Comparison of ENCODE assay signal across 21 mouse cellular contexts in the genomic region with DNA sequence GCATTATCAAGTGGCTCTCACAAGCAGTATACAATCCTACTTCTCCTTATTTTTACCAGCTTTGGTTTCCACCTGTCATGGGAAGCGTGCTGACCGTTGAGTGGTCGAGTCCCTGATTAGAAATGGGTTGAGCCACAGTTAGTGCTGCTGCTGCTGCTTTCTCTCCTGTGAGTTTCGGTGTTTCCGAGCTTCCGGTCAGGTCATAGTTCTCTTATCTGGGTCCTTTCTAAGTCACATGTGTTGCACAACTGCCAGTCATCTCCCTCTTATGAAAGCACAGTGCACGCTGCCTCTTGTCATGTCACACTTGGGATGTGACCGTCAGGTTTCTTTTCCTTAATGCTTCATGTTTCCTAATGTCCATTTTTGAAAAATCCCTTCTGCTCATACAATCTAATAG. TPM values are rescaled to one million over a fixed set of nuclear protein-coding genes. Genes with fewer than 3 reads are reported as not detected.
DNase-seq lines count a peak whose midpoint lies in the region; ATAC-seq and TF ChIP-seq lines count a peak whose summit lies in the region.
"Had no signal": no experiment of that assay in that cellular context is flagged by ENCODE, and none has a peak within 500 bp of the region (broad histone marks: within the 10 kb centered on the region; RNA-seq: fewer than 3 reads in every experiment).

No protein-coding gene starts in this region.

- no peaks in the 10 kb centered on the region for H3K27me3 ChIP-seq in heart, embryonic 10.5 days (ENCODE audit: insufficient read depth, poor library complexity, severe bottlenecking)
- no peaks in the 10 kb centered on the region for H3K27me3 ChIP-seq in liver, adult 2 months (ENCODE audit: control insufficient read depth, insufficient read depth, low read length)
- no peaks in the 10 kb centered on the region for H3K27me3 ChIP-seq in liver, embryonic 11.5 days (replicated peaks; ENCODE audit: control insufficient read depth, insufficient read depth, low read length)
- H3K27me3 ChIP-seq: CH12.LX; embryonic facial prominence, embryonic 13.5 days had no signal

- no peak for TF ChIP-seq POLR2A in liver, adult 2 months (IDR thresholded peaks at IDR 0.05; ENCODE audit: extremely low read depth, insufficient read depth, low read length)

- H3K36me3 ChIP-seq in heart, embryonic 10.5 days, result no peaks in the 10 kb centered on the region
- peaks cover 4% of the 10 kb centered on the region; the same call in 1 of the 2 replicates for H3K36me3 ChIP-seq in liver, adult 2 months (ENCODE audit: control insufficient read depth, insufficient read depth, low read length)
- H3K36me3 ChIP-seq in liver, embryonic 11.5 days (ENCODE audit: control insufficient read depth, insufficient read depth, low read length), result no peaks in the 10 kb centered on the region
- H3K36me3 ChIP-seq: embryonic facial prominence, embryonic 13.5 days had no signal

- intact Hi-C loops in heart, postnatal 36 days (cut with DNase I), result no loop called here
- intact Hi-C loops in left cerebral cortex, postnatal 4 days (cut with DNase I), result no loop called here

- no peak overlapping the region for H3K27ac ChIP-seq in heart, embryonic 10.5 days
- no peak overlapping the region; the same call in 1 of the 2 replicates for H3K27ac ChIP-seq in liver, adult 2 months (replicated peaks; ENCODE audit: insufficient read depth, low read depth, low read length)
- no peak overlapping the region for H3K27ac ChIP-seq in liver, embryonic 11.5 days (ENCODE audit: low read depth, low read length)
- H3K27ac ChIP-seq: embryonic facial prominence, embryonic 13.5 days; left cerebral cortex, adult 2 months had no signal

- ATAC-seq in liver, embryonic 11.5 days (replicated peaks; ENCODE audit: low FRiP score), result no peak
- ATAC-seq in common myeloid progenitor, adult 5-6 weeks (replicated peaks; ENCODE audit: low read depth, poor library complexity, severe bottlenecking), result 0 out of 2 replicates have a peak, but pooled peaks have one; percentile 22
- ATAC-seq: forebrain, embryonic 16.5 days; inflammation-experienced regulatory T-cells, adult 6 months had no signal

- no peaks in the 10 kb centered on the region for H3K79me2 ChIP-seq in liver, adult 2 months (ENCODE audit: control insufficient read depth, insufficient read depth, low read length)

- 56% methylated on average over 8 of the region's 8 CpGs for WGBS in heart, embryonic 10.5 days
- 22% methylated on average over 8 of the region's 8 CpGs for WGBS in liver, adult 2 months
- 73% methylated on average over 8 of the region's 8 CpGs for WGBS in liver, embryonic 11.5 days

- peak; percentile 59 for DNase-seq in heart, embryonic 10.5 days (ENCODE audit: low spot score)
- DNase-seq in heart, postnatal 36 days, result no peak
- DNase-seq in liver, adult 2 months (ENCODE audit: extremely low read depth, low read depth, low spot score), result peak; percentile 77
- DNase-seq in liver, embryonic 11.5 days (ENCODE audit: low spot score), result no peak
- DNase-seq in lung, postnatal 25 days (ENCODE audit: low spot score), result peak; percentile 9
- DNase-seq in left cerebral cortex, postnatal 4 days, result no peak
- no peak for DNase-seq in right cerebral cortex, adult 2 months (ENCODE audit: low spot score in 2 of 2)
- DNase-seq: adrenal gland, postnatal 14 days; cerebellum, adult 9-11 months; gastrocnemius, postnatal 36 days; kidney, postnatal 36 days; layer of hippocampus, adult 9-11 months; right cerebral cortex, postnatal 25 days had no signal

- no peaks in the 10 kb centered on the region for H3K9me3 ChIP-seq in heart, embryonic 10.5 days
- H3K9me3 ChIP-seq in liver, embryonic 11.5 days (ENCODE audit: control insufficient read depth, low read length), result no peaks in the 10 kb centered on the region
- H3K9me3 ChIP-seq: embryonic facial prominence, embryonic 13.5 days had no signal

- 0 out of 2 replicates have a peak, but pooled peaks cover 4% of the 10 kb centered on the region for H3K4me1 ChIP-seq in heart, embryonic 10.5 days
- peaks cover 2% of the 10 kb centered on the region; the same call in 1 of the 2 replicates for H3K4me1 ChIP-seq in liver, adult 2 months (ENCODE audit: control insufficient read depth, insufficient read depth, low read length)
- no peaks in the 10 kb centered on the region for H3K4me1 ChIP-seq in liver, embryonic 11.5 days (replicated peaks; ENCODE audit: control insufficient read depth, insufficient read depth, low read length)
- H3K4me1 ChIP-seq: embryonic facial prominence, embryonic 13.5 days had no signal

- H3K4me3 ChIP-seq in heart, embryonic 10.5 days, result no peak overlapping the region
- H3K4me3 ChIP-seq in liver, adult 2 months (ENCODE audit: insufficient read depth, low read depth, low read length), result no peak overlapping the region; the same call in 1 of the 2 replicates
- no peak overlapping the region for H3K4me3 ChIP-seq in liver, embryonic 11.5 days (ENCODE audit: low read depth, low read length)
- H3K4me3 ChIP-seq: embryonic facial prominence, embryonic 13.5 days; left cerebral cortex, adult 2 months had no signal

- no peak for TF ChIP-seq CTCF in liver, adult 2 months (IDR thresholded peaks at IDR 0.05; ENCODE audit: low read depth, low read length)

- no peak overlapping the region for H3K4me2 ChIP-seq in liver, embryonic 11.5 days
- H3K4me2 ChIP-seq: embryonic facial prominence, embryonic 13.5 days had no signal

- H3K9ac ChIP-seq in liver, adult 2 months (ENCODE audit: low read depth, low read length), result no peak overlapping the region
- H3K9ac ChIP-seq in liver, embryonic 11.5 days (ENCODE audit: low read depth, low read length), result no peak overlapping the region
- H3K9ac ChIP-seq: embryonic facial prominence, embryonic 13.5 days had no signal

RNA-seq across cellular contexts. Expression of a gene that starts 59.7 kb away (rescaled TPM):
- 1.8 TPM in 2 replicates for polyA plus RNA-seq in heart, embryonic 10.5 days (2016; fragmentation: Nextera tagmentation; extraction: Ambion mirVana)
- 1 to 10 TPM; 6.0 to 6.8 TPM for total RNA-seq in heart, postnatal 36 days (2021)
- total RNA-seq in liver, adult 2 months (2014; rRNA removed), result 6.0 and 7.7 TPM in 2 replicates
- 3.7 and 3.9 TPM in 2 replicates for polyA plus RNA-seq in liver, adult 2 months (2012; rRNA removed)
- 2.4 TPM in 2 replicates for polyA plus RNA-seq in liver, embryonic 11.5 days (2014; fragmentation: Nextera tagmentation; extraction: Ambion mirVana)
- total RNA-seq in common myeloid progenitor, adult 5-6 weeks (2017), result 0.69 and 1.2 TPM in 2 replicates
- 1 to 10 TPM; 2.6 to 3.4 TPM for total RNA-seq in left cerebral cortex, postnatal 4 days (2021)
- total RNA-seq: CH12.LX; MEL; neutrophil, adult 5-6 weeks had no signal
- polyA plus RNA-seq: inflammation-experienced regulatory T-cells, adult 6 months had no signal

Comparison
In these comparisons a context has a peak if more than half of its experiments do, and no peak if none do; other contexts are left out.
1. DNase-seq: peak in heart, embryonic 10.5 days (single experiment), liver, adult 2 months (single experiment) and lung, postnatal 25 days (single experiment); none in heart, postnatal 36 days (0 of 2), liver, embryonic 11.5 days (single experiment), left cerebral cortex, postnatal 4 days (single experiment) and right cerebral cortex, adult 2 months (0 of 2).